9 mouse cellular contexts compared by ENCODE assay signal in the genomic region with DNA sequence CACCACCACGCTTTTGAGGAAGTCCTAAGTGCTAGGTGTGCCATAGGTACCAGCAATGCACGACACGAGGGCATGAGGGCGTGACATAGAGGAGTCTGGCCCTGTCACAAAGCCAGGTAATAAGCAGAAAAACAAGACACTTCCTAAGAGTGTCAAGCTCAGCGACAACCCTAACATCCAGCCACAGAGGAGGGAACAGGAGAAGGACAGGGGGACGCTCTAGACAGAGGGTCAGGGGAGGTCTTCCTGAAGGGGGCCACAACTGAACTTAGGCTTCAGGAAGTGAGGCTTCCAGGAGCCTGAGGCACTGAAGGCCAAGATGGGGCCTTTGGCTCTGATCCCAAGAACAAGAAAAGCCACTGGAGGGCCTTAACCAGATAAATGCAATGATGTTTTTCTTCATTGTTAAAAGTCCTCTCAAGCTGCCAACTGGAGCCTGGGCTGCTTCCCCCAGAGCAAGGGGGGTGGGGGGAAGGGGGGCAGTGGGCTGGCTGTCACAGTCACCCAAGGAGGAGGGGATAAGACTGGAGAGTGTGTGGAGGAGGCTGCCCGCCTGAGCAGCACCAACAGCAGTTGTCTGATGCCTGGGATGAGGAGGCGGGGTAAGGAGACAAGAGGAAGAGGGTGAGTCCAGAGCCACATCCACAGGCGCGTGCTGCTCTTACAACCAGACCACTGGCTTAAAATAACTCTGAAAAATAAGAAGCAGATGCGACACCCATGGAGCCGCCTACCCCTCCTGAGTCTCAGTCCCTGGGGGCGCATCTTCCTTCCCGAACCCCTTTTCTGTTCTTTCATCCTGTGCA.
DNase-seq lines count a peak whose midpoint lies in the region; ATAC-seq and TF ChIP-seq lines count a peak whose summit lies in the region.
"Had no signal": no experiment of that assay in that cellular context is flagged by ENCODE, and none has a peak within 500 bp of the region (broad histone marks: within the 10 kb centered on the region; RNA-seq: fewer than 3 reads in every experiment).

No protein-coding gene starts in this region.

- H3K4me2 ChIP-seq in embryonic facial prominence, embryonic 12.5 days (replicated peaks), result no peak overlapping the region; the same call in 1 of the 2 replicates
- H3K4me2 ChIP-seq in neural tube, embryonic 14.5 days (ENCODE audit: low read depth, low read length), result no peak overlapping the region

- intact Hi-C loops in heart, postnatal 14 days (cut with DNase I), result no loop called here

- TF ChIP-seq CTCF in cerebellum, adult 2 months (IDR thresholded peaks at IDR 0.05; ENCODE audit: borderline replicate concordance, insufficient read depth, low read depth, low read length), result no peak

- no peaks in the 10 kb centered on the region for H3K27me3 ChIP-seq in cerebellum, adult 2 months (ENCODE audit: control insufficient read depth, insufficient read depth, low read length)
- H3K27me3 ChIP-seq in embryonic facial prominence, embryonic 12.5 days, result no peaks in the 10 kb centered on the region; the same call in 1 of the 2 replicates
- H3K27me3 ChIP-seq in neural tube, embryonic 14.5 days (ENCODE audit: control insufficient read depth, insufficient read depth, low read length), result no peaks in the 10 kb centered on the region

- TF ChIP-seq POLR2A in cerebellum, adult 2 months (IDR thresholded peaks at IDR 0.05; ENCODE audit: borderline replicate concordance, insufficient read depth, low read length), result no peak

- H3K9ac ChIP-seq in embryonic facial prominence, embryonic 12.5 days, result peak overlapping the region; percentile 33; the same call in 1 of the 2 replicates
- no peak overlapping the region for H3K9ac ChIP-seq in neural tube, embryonic 14.5 days (replicated peaks; ENCODE audit: low read depth, low read length)
- H3K9ac ChIP-seq: liver, embryonic 14.5 days had no signal

- no peaks in the 10 kb centered on the region for H3K9me3 ChIP-seq in embryonic facial prominence, embryonic 12.5 days
- H3K9me3 ChIP-seq in neural tube, embryonic 14.5 days (ENCODE audit: control insufficient read depth, low read length), result no peaks in the 10 kb centered on the region

- no peak overlapping the region for H3K4me3 ChIP-seq in cerebellum, adult 2 months (replicated peaks; ENCODE audit: insufficient read depth, low read depth, low read length)
- no peak overlapping the region for H3K4me3 ChIP-seq in embryonic facial prominence, embryonic 12.5 days
- no peak overlapping the region for H3K4me3 ChIP-seq in neural tube, embryonic 14.5 days (ENCODE audit: low read depth, low read length)

- H3K36me3 ChIP-seq in embryonic facial prominence, embryonic 12.5 days, result no peaks in the 10 kb centered on the region
- no peaks in the 10 kb centered on the region for H3K36me3 ChIP-seq in neural tube, embryonic 14.5 days (ENCODE audit: control insufficient read depth, insufficient read depth, low read length)

- H3K4me1 ChIP-seq in cerebellum, adult 2 months (ENCODE audit: control insufficient read depth, insufficient read depth, low read length), result peaks cover 18% of the 10 kb centered on the region
- peaks cover 26% of the 10 kb centered on the region for H3K4me1 ChIP-seq in embryonic facial prominence, embryonic 12.5 days
- H3K4me1 ChIP-seq in neural tube, embryonic 14.5 days (ENCODE audit: control insufficient read depth, insufficient read depth, low read length), result peaks cover 12% of the 10 kb centered on the region; the same call in 1 of the 2 replicates

- WGBS in cerebellum, adult 2 months, result 78% methylated on average over 14 of the region's 14 CpGs
- 32% methylated on average over 14 of the region's 14 CpGs for WGBS in embryonic facial prominence, embryonic 12.5 days
- WGBS in neural tube, embryonic 14.5 days, result 68% methylated on average over 14 of the region's 14 CpGs

- H3K27ac ChIP-seq in cerebellum, adult 2 months (ENCODE audit: insufficient read depth, low read length), result no peak overlapping the region
- peak overlapping the region; percentile 74 for H3K27ac ChIP-seq in embryonic facial prominence, embryonic 12.5 days
- no peak overlapping the region; the same call in 1 of the 2 replicates for H3K27ac ChIP-seq in neural tube, embryonic 14.5 days (ENCODE audit: low read depth, low read length)
- H3K27ac ChIP-seq: liver, embryonic 14.5 days had no signal

- peak; percentile 49 for DNase-seq in cerebellum, postnatal 10 days
- DNase-seq in cerebellum, adult 2 months, result no peak
- peak; percentile 10 to 33 for DNase-seq in heart, postnatal 14 days
- DNase-seq in left cerebral cortex, adult 9 months (ENCODE audit: low spot score in 2 of 2), result peak; percentile 83 to 91
- DNase-seq in spleen, postnatal 14 days (ENCODE audit: low spot score in 2 of 2), result no peak
- no peak for DNase-seq in urinary bladder, adult 18-20 months (ENCODE audit: low spot score in 2 of 2)

- peak; percentile 54; the same call in 1 of the 2 replicates for ATAC-seq in embryonic facial prominence, embryonic 12.5 days (ENCODE audit: insufficient number of reproducible peaks, insufficient read depth, low FRiP score, low TSS enrichment)
- ATAC-seq in neural tube, embryonic 14.5 days (ENCODE audit: low read depth), result peak; percentile 82

Comparison
In these comparisons a context has a peak if more than half of its experiments do, and no peak if none do; other contexts are left out.
1. DNase-seq: peak in cerebellum, postnatal 10 days (2 of 2), heart, postnatal 14 days (2 of 2) and left cerebral cortex, adult 9 months (2 of 2); none in cerebellum, adult 2 months (0 of 2), spleen, postnatal 14 days (0 of 2) and urinary bladder, adult 18-20 months (0 of 2).